Mouse (Mus musculus) limb, embryonic 10.5 days (tissue): ENCODE measurements around the gene Dock4. TPM values are rescaled to one million over a fixed set of nuclear protein-coding genes. Genes with fewer than 3 reads are reported as not detected.

Source experiments
- DNase-seq: peaks from one replicate; pipeline ENCODE4 v3.0.0-alpha.2; 2017; ENCODE audit warnings: low spot score
- H3K27ac ChIP-seq: fragments of 300-500 bp; sonication (generic); 2 replicates; pipeline ENCODE4 v1.5.1; 2016; ENCODE audit warnings: mild to moderate bottlenecking
- H3K27me3 ChIP-seq: fragments of 300-500 bp; sonication (generic); 2 replicates; pipeline ENCODE4 v1.6.1; 2016; ENCODE audit warnings: low read depth, mild to moderate bottlenecking; ENCODE audit not compliant: poor library complexity, severe bottlenecking
- H3K36me3 ChIP-seq: fragments of 300-500 bp; sonication (generic); 2 replicates; pipeline ENCODE4 v1.6.1; 2016; ENCODE audit warnings: mild to moderate bottlenecking, moderate library complexity
- H3K4me1 ChIP-seq: fragments of 300-500 bp; sonication (generic); 2 replicates; pipeline ENCODE4 v1.6.1; 2016
- H3K4me3 ChIP-seq: fragments of 300-500 bp; sonication (generic); 2 replicates; pipeline ENCODE4 v1.5.1; 2016; ENCODE audit warnings: mild to moderate bottlenecking, moderate library complexity
- H3K9me3 ChIP-seq: fragments of 300-500 bp; sonication (generic); replicated peaks from 2 replicates; pipeline ENCODE4 v1.6.1; 2016; ENCODE audit warnings: mild to moderate bottlenecking
- WGBS: fragments of 180-500 bp; shearing (Covaris S2); methylation state at CpG from one replicate; pipeline ENCODE4 v1.1.7; 2016; 5-methylcytosine and 5-hydroxymethylcytosine counted together
- polyA plus RNA-seq: library from polyadenylated mRNA; unstranded; fragments of >200 nt; fragmentation: Nextera tagmentation; extraction: Ambion mirVana; gene quantifications from 2 replicates; pipeline ENCODE4 v1.2.1, GENCODE M21; 2016

Gene Dock4
- polyA plus RNA-seq, 1 experiment from 2014 or later, result 18.8 TPM

DNA sequence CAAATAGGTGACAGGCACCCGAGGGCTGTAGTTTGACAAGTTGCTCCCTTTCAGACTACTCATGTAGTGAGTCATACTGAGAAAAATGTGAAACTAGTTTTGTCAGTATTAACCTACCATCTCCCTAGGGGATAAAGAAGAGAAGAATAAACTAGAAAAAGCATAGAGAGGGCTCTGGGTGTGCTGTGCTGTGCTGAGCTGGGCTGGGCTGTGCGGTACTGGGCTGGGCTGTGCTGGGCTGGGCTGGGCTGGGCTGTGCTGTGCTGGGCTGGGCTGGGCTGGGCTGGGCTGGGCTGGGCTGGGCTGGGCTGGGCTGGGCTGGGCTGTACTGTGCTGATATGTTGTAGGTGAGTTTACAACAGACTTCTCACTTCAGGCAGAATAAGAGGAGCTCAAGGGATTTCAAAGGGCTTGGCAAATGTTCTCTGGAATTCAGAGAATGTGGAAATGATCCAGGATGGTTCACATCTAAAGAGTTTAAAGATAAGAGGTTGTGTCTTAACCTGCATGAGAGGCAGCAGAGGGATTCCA is 442.6 kb downstream of the Dock4 start:
- WGBS, result 40% methylated on average over 2 of the region's 2 CpGs
- no peak overlapping the region for H3K27ac ChIP-seq
- no peaks in the 10 kb centered on the region for H3K27me3 ChIP-seq
- H3K4me1 ChIP-seq, result no peaks in the 10 kb centered on the region
- H3K4me3 ChIP-seq, result no peak overlapping the region
- H3K9me3 ChIP-seq, result no peaks in the 10 kb centered on the region
- DNase-seq, result no peak
- H3K36me3 ChIP-seq, result no peaks in the 10 kb centered on the region

DNA sequence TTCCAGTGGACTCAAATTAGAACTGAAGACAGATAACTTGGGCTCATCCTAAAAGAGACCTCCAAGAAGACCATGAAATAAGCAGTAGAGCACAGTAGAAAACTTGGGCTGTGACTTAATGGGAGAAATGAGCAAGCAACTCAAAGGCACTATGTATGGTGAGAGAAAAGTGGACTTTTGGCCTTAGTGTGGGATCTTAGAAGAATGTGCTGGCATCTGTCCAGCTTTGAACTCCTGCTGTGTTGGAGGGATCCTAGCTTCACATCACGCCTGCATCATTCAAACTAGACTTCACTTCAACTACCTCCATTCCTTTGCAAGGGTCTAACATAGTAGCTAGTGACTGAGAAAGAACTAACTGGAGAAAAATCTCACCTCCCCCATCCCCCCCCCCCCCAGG is 443.1 kb downstream of the Dock4 start:
- Histone ChIP-seq H3K27me3 (no peaks in the 10 kb centered on the region), H3K9me3 (no peaks in the 10 kb centered on the region), H3K4me1 (peaks cover 2% of the 10 kb centered on the region; the same call in 1 of the 2 replicates), H3K36me3 (no peaks in the 10 kb centered on the region), H3K27ac (no peak overlapping the region), H3K4me3 (no peak overlapping the region)
- DNase-seq, result no peak
- WGBS, result 75% methylated on average over 1 of the region's 1 CpGs

DNA sequence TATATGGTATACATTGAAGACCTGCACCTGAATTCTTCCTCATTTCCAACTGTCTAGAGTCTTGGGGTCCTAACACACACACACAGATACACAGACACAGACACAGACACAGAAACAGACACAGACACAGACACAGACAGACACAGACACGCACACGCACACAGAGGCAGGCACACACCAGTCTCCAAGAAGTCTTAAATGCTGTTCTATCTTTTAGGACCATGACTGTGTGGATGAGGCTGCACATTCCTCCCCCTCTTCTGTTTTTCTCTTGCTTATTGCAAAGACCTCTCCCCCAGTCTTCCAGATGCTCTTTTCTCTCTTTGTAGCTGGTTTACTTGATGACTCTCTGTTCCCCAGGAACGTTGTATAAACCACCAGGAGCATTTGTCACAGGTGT is 443.8 kb downstream of the Dock4 start:
- Histone ChIP-seq H3K9me3 (no peaks in the 10 kb centered on the region), H3K4me3 (no peak overlapping the region), H3K27me3 (no peaks in the 10 kb centered on the region), H3K4me1 (peaks cover 3% of the 10 kb centered on the region; the same call in 1 of the 2 replicates), H3K27ac (no peak overlapping the region), H3K36me3 (no peaks in the 10 kb centered on the region)
- 94% methylated on average over 3 of the region's 3 CpGs for WGBS
- DNase-seq, result no peak

DNA sequence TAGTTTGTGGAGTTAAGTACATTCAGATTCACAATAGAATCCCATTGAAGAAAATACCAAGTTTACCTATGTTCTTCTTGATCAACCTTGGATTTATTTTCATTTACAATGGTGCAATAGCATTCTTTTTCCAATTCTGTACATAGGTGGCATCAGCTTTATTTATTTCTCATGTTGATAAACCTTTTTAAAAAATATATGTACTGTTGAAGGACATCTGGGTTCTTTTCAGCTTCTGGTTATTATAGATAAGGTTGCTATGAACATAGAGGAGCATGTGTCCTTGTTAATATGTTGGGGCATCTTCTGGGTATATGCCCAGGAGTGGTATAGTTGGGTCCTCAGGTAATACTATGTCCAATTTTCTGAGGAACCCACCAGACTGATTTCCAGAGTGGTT is 445.4 kb downstream of the Dock4 start:
- DNase-seq, result no peak

DNA sequence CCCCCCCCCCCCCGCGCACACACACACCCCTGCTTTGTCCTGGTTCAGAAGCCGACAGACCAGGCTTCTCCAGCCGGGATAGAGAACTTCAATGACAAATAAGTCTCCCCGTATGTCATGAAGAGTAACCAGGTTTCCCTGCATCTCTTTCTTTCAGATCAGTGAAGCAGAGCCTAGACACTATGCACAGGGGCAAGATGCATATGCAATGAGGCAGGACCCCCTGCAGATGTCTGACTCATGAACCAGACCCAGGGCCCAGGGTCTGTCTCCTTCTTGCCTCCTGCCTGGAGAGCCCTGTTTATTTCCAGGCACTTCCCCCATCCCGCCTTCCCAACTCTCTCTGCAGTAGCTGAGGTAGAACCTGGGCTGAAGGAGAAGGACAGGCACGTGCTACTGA is 448.0 kb downstream of the Dock4 start:
- Histone ChIP-seq H3K4me3 (no peak overlapping the region), H3K4me1 (peaks cover 8% of the 10 kb centered on the region; the same call in 1 of the 2 replicates), H3K9me3 (no peaks in the 10 kb centered on the region), H3K27ac (no peak overlapping the region), H3K27me3 (no peaks in the 10 kb centered on the region), H3K36me3 (no peaks in the 10 kb centered on the region)
- DNase-seq, result no peak
- WGBS, result 73% methylated on average over 3 of the region's 7 CpGs

More for the DNA sequence above, 445.4 kb downstream of the Dock4 start:
- Histone ChIP-seq H3K9me3 (no peaks in the 10 kb centered on the region), H3K36me3 (no peaks in the 10 kb centered on the region), H3K4me3 (no peak overlapping the region), H3K27ac (no peak overlapping the region), H3K27me3 (no peaks in the 10 kb centered on the region), H3K4me1 (peaks cover 3% of the 10 kb centered on the region; the same call in 1 of the 2 replicates)

DNA sequence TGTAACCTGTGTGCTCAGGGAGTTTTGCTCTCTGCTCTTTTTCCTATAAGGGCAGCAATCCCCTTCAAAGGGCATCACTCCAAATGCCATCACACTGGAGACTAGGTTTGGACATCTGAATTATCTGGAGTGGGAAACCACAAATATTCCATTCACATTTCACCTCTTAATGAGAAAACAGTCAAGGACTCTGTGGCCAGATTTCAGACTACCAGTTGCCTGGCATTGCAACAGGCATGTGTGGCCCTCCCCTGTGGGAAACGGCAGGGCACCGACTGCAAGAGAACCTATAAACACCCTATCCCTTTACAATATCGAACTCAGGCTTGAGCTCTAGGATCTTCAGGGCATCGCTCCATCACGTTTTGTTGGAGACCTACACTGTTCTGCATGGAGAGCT is 448.9 kb downstream of the Dock4 start:
- H3K4me1 ChIP-seq, result peaks cover 8% of the 10 kb centered on the region; the same call in 1 of the 2 replicates
- 95% methylated on average over 5 of the region's 5 CpGs for WGBS
- H3K27ac ChIP-seq, result no peak overlapping the region
- H3K4me3 ChIP-seq, result no peak overlapping the region
- H3K27me3 ChIP-seq, result no peaks in the 10 kb centered on the region
- no peaks in the 10 kb centered on the region for H3K9me3 ChIP-seq
- no peaks in the 10 kb centered on the region for H3K36me3 ChIP-seq
- no peak for DNase-seq

Other genes with a start within 250 kb of the Dock4 start
- not detected in 2 replicates for gene Lsmem1, start 246.5 kb upstream of the Dock4 start, polyA plus RNA-seq
- gene Ifrd1, start 197.4 kb upstream of the Dock4 start, polyA plus RNA-seq, result 117 and 124 TPM in 2 replicates
- gene Zfp277, start 50 bp upstream of the Dock4 start, polyA plus RNA-seq, result 37.9 and 38.9 TPM in 2 replicates